9 mouse cellular contexts compared by ENCODE assay signal in the genomic region with DNA sequence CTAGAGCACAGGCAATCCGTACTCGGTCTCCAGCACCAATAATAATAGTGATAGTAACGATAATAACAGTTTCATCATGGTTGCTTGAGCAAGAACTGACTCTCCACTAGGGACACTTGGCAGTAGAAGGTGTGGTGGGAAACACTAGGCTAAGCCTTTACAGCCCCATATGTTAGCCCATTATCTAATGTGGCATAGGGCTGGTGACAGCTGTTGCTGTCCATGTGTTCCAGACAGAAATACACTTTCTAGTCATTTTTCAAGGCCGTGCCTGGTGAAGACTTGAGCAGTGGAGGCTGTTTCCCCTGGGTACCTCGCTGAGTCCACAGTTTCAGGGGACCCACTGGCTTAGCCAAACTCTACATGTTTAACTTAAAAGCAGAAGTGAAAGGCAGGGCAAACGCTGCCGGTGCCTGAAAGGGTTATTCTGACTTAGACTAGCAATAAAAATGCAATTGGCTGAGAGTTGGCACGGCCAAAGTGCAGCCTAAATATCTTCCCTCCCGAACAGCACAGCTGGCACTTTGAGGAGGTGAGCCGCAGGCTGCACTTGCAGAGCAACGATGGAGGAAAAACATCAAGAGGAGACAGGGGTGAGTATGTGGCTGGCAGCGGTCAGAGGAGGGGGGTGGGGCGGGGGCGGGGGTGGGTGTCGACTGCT. TPM values are rescaled to one million over a fixed set of nuclear protein-coding genes. Genes with fewer than 3 reads are reported as not detected.
DNase-seq lines count a peak whose midpoint lies in the region; ATAC-seq and TF ChIP-seq lines count a peak whose summit lies in the region.
"Had no signal": no experiment of that assay in that cellular context is flagged by ENCODE, and none has a peak within 500 bp of the region (broad histone marks: within the 10 kb centered on the region; RNA-seq: fewer than 3 reads in every experiment).

No protein-coding gene starts in this region.

- DNase-seq in frontal cortex, adult 2 months (ENCODE audit: extremely low spot score in 1 of 2, low spot score in 1 of 2) = no peak
- no peak for DNase-seq in testis, postnatal 10 days (ENCODE audit: low spot score)
- peak; percentile 33 to 67 for DNase-seq in kidney, postnatal 4 days
- peak; percentile 68 for DNase-seq in splenic B cell, adult 2 months (ENCODE audit: low read depth, low spot score)
- DNase-seq in yolk sac, embryonic 10.5 days (ENCODE audit: low spot score) = no peak
- DNase-seq: cerebellum, postnatal 36 days had no signal

- H3K36me3 ChIP-seq in testis, adult 2 months (ENCODE audit: control insufficient read depth, insufficient read depth, low read length) = peaks cover 1% of the 10 kb centered on the region; the same call in 1 of the 2 replicates
- H3K36me3 ChIP-seq in splenic B cell, adult 2 months (ENCODE audit: control insufficient read depth, insufficient read depth, low read length, poor library complexity, severe bottlenecking) = no peaks in the 10 kb centered on the region

- H3K27me3 ChIP-seq in testis, adult 2 months (ENCODE audit: control insufficient read depth, insufficient read depth, low read length) = no peaks in the 10 kb centered on the region
- no peaks in the 10 kb centered on the region for H3K27me3 ChIP-seq in splenic B cell, adult 2 months (ENCODE audit: control insufficient read depth, insufficient read depth, low read length, poor library complexity, severe bottlenecking)

- TF ChIP-seq POLR2A in testis, adult 2 months (IDR thresholded peaks at IDR 0.05; ENCODE audit: control insufficient read depth, low read depth, low read length) = no peak

- peaks cover 20% of the 10 kb centered on the region for H3K4me1 ChIP-seq in testis, adult 2 months (ENCODE audit: control insufficient read depth, insufficient read depth, low read length)

- ATAC-seq in frontal cortex, adult (ENCODE audit: low TSS enrichment) = peak; percentile 24; the same call in 1 of the 2 replicates
- no peak for ATAC-seq in erythroblast, adult 5-6 weeks (replicated peaks; ENCODE audit: low FRiP score, poor library complexity, severe bottlenecking)

- TF ChIP-seq CTCF in testis, adult 2 months (IDR thresholded peaks at IDR 0.05; ENCODE audit: control insufficient read depth, insufficient read depth, insufficient replicate concordance, low read depth, low read length) = no peak

- H3K4me3 ChIP-seq in testis, adult 2 months (ENCODE audit: control insufficient read depth, low read depth, low read length) = peak overlapping the region; percentile 86

- peak overlapping the region; percentile 82; the same call in 1 of the 2 replicates for H3K27ac ChIP-seq in testis, adult 2 months (ENCODE audit: control insufficient read depth, insufficient read depth, low read depth, low read length)

RNA-seq across cellular contexts. Expression of gene Slc2a5, which starts 1.2 kb away (rescaled TPM):
- 4.7 and 7.6 TPM in 2 replicates for polyA plus RNA-seq in frontal cortex, adult 2 months (2012; rRNA removed)
- polyA plus RNA-seq in testis, adult 2 months (2012; rRNA removed) = 732 and 736 TPM in 2 replicates
- total RNA-seq in erythroblast, adult 5-6 weeks (2015; ENCODE audit: low replicate concordance) = not detected in 2 replicates
- not detected in 2 replicates for total RNA-seq in erythroblast, adult 5-6 weeks (2017; ENCODE audit: low replicate concordance)

RNA-seq across cellular contexts. Expression of gene Slc2a7, which starts 28.5 kb away (rescaled TPM):
- not detected in 2 replicates for polyA plus RNA-seq in frontal cortex, adult 2 months (2012; rRNA removed)
- not detected in 2 replicates for polyA plus RNA-seq in testis, adult 2 months (2012; rRNA removed)
- not detected in 2 replicates for total RNA-seq in erythroblast, adult 5-6 weeks (2015; ENCODE audit: low replicate concordance)
- not detected in 2 replicates for total RNA-seq in erythroblast, adult 5-6 weeks (2017; ENCODE audit: low replicate concordance)

RNA-seq across cellular contexts. Expression of gene Gpr157, which starts 33.1 kb away (rescaled TPM):
- 1.4 and 1.8 TPM in 2 replicates for polyA plus RNA-seq in frontal cortex, adult 2 months (2012; rRNA removed)
- polyA plus RNA-seq in testis, adult 2 months (2012; rRNA removed) = 0.96 and 1.3 TPM in 2 replicates
- total RNA-seq in erythroblast, adult 5-6 weeks (2015; ENCODE audit: low replicate concordance) = 0.19 and 2.1 TPM in 2 replicates
- total RNA-seq in erythroblast, adult 5-6 weeks (2017; ENCODE audit: low replicate concordance) = 0.43 and 0.98 TPM in 2 replicates

Comparison
In these comparisons a context has a peak if more than half of its experiments do, and no peak if none do; other contexts are left out.
1. DNase-seq: peak in kidney, postnatal 4 days (2 of 2) and splenic B cell, adult 2 months (single experiment); none in frontal cortex, adult 2 months (0 of 2), testis, postnatal 10 days (single experiment) and yolk sac, embryonic 10.5 days (single experiment).
2. RNA of gene Slc2a5, which starts 1.2 kb away (polyA plus RNA-seq): 732 to 736 TPM in testis, adult 2 months; 4.7 to 7.6 TPM in frontal cortex, adult 2 months; every median in the first group is over 10 times any median in the second.